27 mouse cellular contexts compared by ENCODE assay signal in the genomic region with DNA sequence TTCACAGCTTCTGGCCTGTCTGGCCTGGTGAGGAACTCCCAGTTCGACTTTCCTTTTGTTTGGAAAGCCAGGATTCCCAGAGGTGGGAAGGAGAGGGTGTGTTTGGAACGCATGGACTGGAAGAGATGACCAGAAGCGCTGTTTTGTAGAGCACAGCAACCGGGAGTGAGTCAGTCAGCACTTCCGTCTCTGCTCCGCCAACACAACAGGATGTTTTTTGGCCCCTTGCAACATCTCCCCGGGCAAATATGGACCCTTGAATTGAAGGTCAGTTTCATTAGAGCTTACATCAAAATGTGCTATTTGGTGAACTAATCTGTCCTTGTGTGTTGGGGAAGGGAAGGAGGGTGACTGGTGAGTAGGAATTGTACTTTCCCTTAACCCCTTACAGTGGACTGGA.
DNase-seq lines count a peak whose midpoint lies in the region; ATAC-seq and TF ChIP-seq lines count a peak whose summit lies in the region.
"Had no signal": no experiment of that assay in that cellular context is flagged by ENCODE, and none has a peak within 500 bp of the region (broad histone marks: within the 10 kb centered on the region; RNA-seq: fewer than 3 reads in every experiment).

No protein-coding gene starts in this region.

- H3K27me3 ChIP-seq in liver, adult 2 months (ENCODE audit: control insufficient read depth, insufficient read depth, low read length), result no peaks in the 10 kb centered on the region
- no peaks in the 10 kb centered on the region for H3K27me3 ChIP-seq in forebrain, postnatal 0 days (ENCODE audit: insufficient read depth, low read length)
- H3K27me3 ChIP-seq: embryonic facial prominence, embryonic 13.5 days; forebrain, embryonic 15.5 days had no signal

- no peak for ATAC-seq in forebrain, postnatal 0 days
- ATAC-seq: forebrain, embryonic 15.5 days; hindbrain, postnatal 0 days; inflammation-experienced regulatory T-cells, adult 6 months; intestine, embryonic 16.5 days had no signal

- H3K79me2 ChIP-seq in liver, adult 2 months (ENCODE audit: control insufficient read depth, insufficient read depth, low read length), result no peaks in the 10 kb centered on the region

- no peaks in the 10 kb centered on the region for H3K4me1 ChIP-seq in liver, adult 2 months (ENCODE audit: control insufficient read depth, insufficient read depth, low read length)
- H3K4me1 ChIP-seq in forebrain, postnatal 0 days (ENCODE audit: insufficient read depth), result no peaks in the 10 kb centered on the region
- H3K4me1 ChIP-seq: embryonic facial prominence, embryonic 13.5 days; forebrain, embryonic 15.5 days had no signal

- no peak overlapping the region for H3K27ac ChIP-seq in liver, adult 2 months (replicated peaks; ENCODE audit: insufficient read depth, low read depth, low read length)
- H3K27ac ChIP-seq in forebrain, postnatal 0 days (ENCODE audit: low read depth, low read length), result no peak overlapping the region
- H3K27ac ChIP-seq: embryonic facial prominence, embryonic 10.5 days; embryonic facial prominence, embryonic 13.5 days; forebrain, embryonic 12.5 days; forebrain, embryonic 15.5 days; heart, adult 2 months; heart, embryonic 10.5 days; heart, embryonic 13.5 days; hindbrain, embryonic 14.5 days; hindbrain, postnatal 0 days had no signal

- no peaks in the 10 kb centered on the region for H3K9me3 ChIP-seq in forebrain, postnatal 0 days (ENCODE audit: low read length)
- H3K9me3 ChIP-seq: embryonic facial prominence, embryonic 10.5 days; embryonic facial prominence, embryonic 13.5 days; forebrain, embryonic 12.5 days; forebrain, embryonic 15.5 days; heart, embryonic 10.5 days; heart, embryonic 13.5 days had no signal

- no peak for TF ChIP-seq POLR2A in liver, adult 2 months (IDR thresholded peaks at IDR 0.05; ENCODE audit: extremely low read depth, insufficient read depth, low read length)

- no peak for TF ChIP-seq CTCF in liver, adult 2 months (IDR thresholded peaks at IDR 0.05; ENCODE audit: low read depth, low read length)
- TF ChIP-seq CTCF in forebrain, postnatal 0 days (IDR thresholded peaks at IDR 0.05; ENCODE audit: low read depth), result no peak

- H3K36me3 ChIP-seq in liver, adult 2 months (ENCODE audit: control insufficient read depth, insufficient read depth, low read length), result no peaks in the 10 kb centered on the region
- H3K36me3 ChIP-seq in forebrain, postnatal 0 days (ENCODE audit: insufficient read depth), result no peaks in the 10 kb centered on the region
- H3K36me3 ChIP-seq: embryonic facial prominence, embryonic 13.5 days; forebrain, embryonic 12.5 days; forebrain, embryonic 15.5 days; heart, embryonic 13.5 days had no signal

- DNase-seq in adrenal gland, adult 2 months, result peak; percentile 51
- no peak for DNase-seq in adrenal gland, postnatal 10 days
- DNase-seq in liver, adult 2 months (ENCODE audit: extremely low read depth, low read depth, low spot score), result peak; percentile 41
- DNase-seq in liver (no peak), R1 (ENCODE audit: low read depth, low spot score) (peak; percentile 23)
- DNase-seq in forebrain, postnatal 0 days, result no peak
- DNase-seq: cerebellum, adult 11-12 months; cerebellum, adult 8-10 months; cerebellum, postnatal 10 days; cerebellum, postnatal 36 days; embryo, embryonic 11 days; gastrocnemius, postnatal 10 days; gastrocnemius, postnatal 36 days; heart, adult 2 months; heart, postnatal 14 days; heart, postnatal 4 days had no signal

- no peak overlapping the region for H3K4me3 ChIP-seq in liver, adult 2 months (ENCODE audit: insufficient read depth, low read depth, low read length)
- no peak overlapping the region for H3K4me3 ChIP-seq in forebrain, postnatal 0 days (ENCODE audit: low read depth, low read length)
- H3K4me3 ChIP-seq: embryonic facial prominence, embryonic 10.5 days; embryonic facial prominence, embryonic 13.5 days; erythroblast, embryonic 14.5 days; forebrain, embryonic 12.5 days; forebrain, embryonic 15.5 days; heart, adult 2 months; heart, embryonic 10.5 days; heart, embryonic 13.5 days had no signal

- H3K4me2 ChIP-seq in forebrain, postnatal 0 days (ENCODE audit: low read depth), result no peak overlapping the region
- H3K4me2 ChIP-seq: embryonic facial prominence, embryonic 13.5 days; forebrain, embryonic 12.5 days; forebrain, embryonic 15.5 days; heart, embryonic 13.5 days; hindbrain, embryonic 14.5 days had no signal

- H3K9ac ChIP-seq in liver, adult 2 months (ENCODE audit: low read depth, low read length), result no peak overlapping the region
- H3K9ac ChIP-seq in forebrain, postnatal 0 days, result no peak overlapping the region
- H3K9ac ChIP-seq: embryonic facial prominence, embryonic 13.5 days; forebrain, embryonic 12.5 days; forebrain, embryonic 15.5 days; heart, embryonic 13.5 days; hindbrain, embryonic 14.5 days had no signal

- WGBS in liver, adult 2 months, result 15% methylated on average over 7 of the region's 7 CpGs
- 77% methylated on average over 7 of the region's 7 CpGs for WGBS in forebrain, postnatal 0 days

Comparison
In these comparisons a context has a peak if more than half of its experiments do, and no peak if none do; other contexts are left out.
1. DNase-seq: peak in adrenal gland, adult 2 months (single experiment), liver, adult 2 months (single experiment) and R1 (single experiment); none in adrenal gland, postnatal 10 days (single experiment), liver (single experiment) and forebrain, postnatal 0 days (single experiment).